10 mouse cellular contexts compared by ENCODE assay signal in the genomic region with DNA sequence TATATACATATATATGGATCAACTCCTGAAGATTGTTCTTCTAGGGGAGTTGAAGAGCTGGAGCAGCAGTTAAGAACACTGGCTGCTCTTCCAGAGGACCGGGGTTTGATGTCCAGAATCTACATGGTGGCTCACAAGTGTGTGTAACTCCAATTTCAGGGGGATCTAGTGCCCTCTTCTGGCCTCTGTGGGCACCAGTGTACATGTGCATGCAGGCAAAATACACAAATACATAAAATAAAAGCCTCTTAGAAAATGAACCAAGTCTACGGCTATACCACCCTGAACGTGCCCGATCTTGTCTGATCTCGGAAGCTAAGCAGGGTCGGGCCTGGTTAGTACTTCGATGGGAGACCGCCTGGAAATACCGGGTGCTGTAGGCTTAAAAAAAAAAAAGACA. TPM values are rescaled to one million over a fixed set of nuclear protein-coding genes. Genes with fewer than 3 reads are reported as not detected.
A peak's percentile ranks its signal among the peaks of the same experiment; 100 is the strongest.
DNase-seq lines count a peak whose midpoint lies in the region; ATAC-seq and TF ChIP-seq lines count a peak whose summit lies in the region.
"Had no signal": no experiment of that assay in that cellular context is flagged by ENCODE, and none has a peak within 500 bp of the region (broad histone marks: within the 10 kb centered on the region; RNA-seq: fewer than 3 reads in every experiment).

No protein-coding gene starts in this region.

- no peak for TF ChIP-seq POLR2A in ES-Bruce4 (IDR thresholded peaks at IDR 0.05; ENCODE audit: insufficient read depth, low read length)

- peak; percentile 52 for TF ChIP-seq CTCF in kidney, postnatal 0 days (IDR thresholded peaks at IDR 0.05; ENCODE audit: low read depth)
- peak; percentile 47 for TF ChIP-seq CTCF in ES-Bruce4 (IDR thresholded peaks at IDR 0.05; ENCODE audit: low read depth, low read length)

- H3K36me3 ChIP-seq in kidney, postnatal 0 days (ENCODE audit: insufficient read depth, low read length), result no peaks in the 10 kb centered on the region
- no peaks in the 10 kb centered on the region for H3K36me3 ChIP-seq in ES-Bruce4 (ENCODE audit: control insufficient read depth, insufficient read depth, low read length, poor library complexity, severe bottlenecking)
- H3K36me3 ChIP-seq in heart, embryonic 10.5 days, result no peaks in the 10 kb centered on the region
- H3K36me3 ChIP-seq: embryonic facial prominence, embryonic 12.5 days; kidney, embryonic 15.5 days; limb, embryonic 15.5 days had no signal

- H3K27ac ChIP-seq in kidney, postnatal 0 days, result no peak overlapping the region
- H3K27ac ChIP-seq in ES-Bruce4 (ENCODE audit: insufficient read depth, low read length), result no peak overlapping the region
- no peak overlapping the region for H3K27ac ChIP-seq in heart, embryonic 10.5 days
- H3K27ac ChIP-seq: embryonic facial prominence, embryonic 12.5 days; kidney, embryonic 15.5 days; limb, embryonic 15.5 days had no signal

- no peak overlapping the region for H3K9ac ChIP-seq in kidney, postnatal 0 days (ENCODE audit: low read depth, low read length)
- H3K9ac ChIP-seq in ES-Bruce4 (ENCODE audit: low read depth, poor library complexity, severe bottlenecking), result no peak overlapping the region
- H3K9ac ChIP-seq: embryonic facial prominence, embryonic 12.5 days; kidney, embryonic 15.5 days; limb, embryonic 15.5 days had no signal

- peaks cover 42% of the 10 kb centered on the region for H3K27me3 ChIP-seq in kidney, postnatal 0 days (ENCODE audit: insufficient read depth, low read length)
- H3K27me3 ChIP-seq in ES-Bruce4 (ENCODE audit: control insufficient read depth, insufficient read depth, low read length, poor library complexity, severe bottlenecking), result peaks cover 9% of the 10 kb centered on the region
- peaks cover 89% of the 10 kb centered on the region for H3K27me3 ChIP-seq in heart, embryonic 10.5 days (ENCODE audit: insufficient read depth, poor library complexity, severe bottlenecking)

- H3K4me2 ChIP-seq in kidney, postnatal 0 days (ENCODE audit: low read length), result no peak overlapping the region
- H3K4me2 ChIP-seq: embryonic facial prominence, embryonic 12.5 days; kidney, embryonic 15.5 days; limb, embryonic 15.5 days had no signal

- no peaks in the 10 kb centered on the region for H3K9me3 ChIP-seq in kidney, postnatal 0 days (replicated peaks; ENCODE audit: low read length)
- H3K9me3 ChIP-seq in ES-Bruce4 (replicated peaks; ENCODE audit: control insufficient read depth, insufficient read depth, low read length, poor library complexity, severe bottlenecking), result no peaks in the 10 kb centered on the region
- no peaks in the 10 kb centered on the region for H3K9me3 ChIP-seq in heart, embryonic 10.5 days
- H3K9me3 ChIP-seq: embryonic facial prominence, embryonic 12.5 days; kidney, embryonic 15.5 days; limb, embryonic 15.5 days had no signal

- peaks cover 8% of the 10 kb centered on the region; the same call in 1 of the 2 replicates for H3K4me1 ChIP-seq in kidney, postnatal 0 days (replicated peaks; ENCODE audit: insufficient read depth, low read length)
- H3K4me1 ChIP-seq in ES-Bruce4 (ENCODE audit: control insufficient read depth, insufficient read depth, low read length), result no peaks in the 10 kb centered on the region
- peaks cover 22% of the 10 kb centered on the region for H3K4me1 ChIP-seq in heart, embryonic 10.5 days

- DNase-seq in kidney, postnatal 0 days (ENCODE audit: low spot score), result peak; percentile 20
- no peak for DNase-seq in kidney, adult 9 months
- peak; percentile 71 for DNase-seq in 416B (ENCODE audit: low read depth)
- peak; percentile 29 for DNase-seq in forelimb bud, embryonic 11.5 days (ENCODE audit: low read depth, low spot score)
- no peak for DNase-seq in frontal cortex, postnatal 10 days (ENCODE audit: low spot score in 2 of 2)
- no peak for DNase-seq in heart, embryonic 10.5 days (ENCODE audit: low spot score)

- no peak for TF ChIP-seq EP300 in ES-Bruce4 (IDR thresholded peaks at IDR 0.05; ENCODE audit: insufficient read depth, low read depth, low read length)

- H3K4me3 ChIP-seq in kidney, postnatal 0 days (replicated peaks; ENCODE audit: low read depth, low read length), result no peak overlapping the region
- no peak overlapping the region for H3K4me3 ChIP-seq in ES-Bruce4 (ENCODE audit: low read depth, low read length)
- H3K4me3 ChIP-seq in heart, embryonic 10.5 days, result no peak overlapping the region
- H3K4me3 ChIP-seq: embryonic facial prominence, embryonic 12.5 days; kidney, embryonic 15.5 days; limb, embryonic 15.5 days had no signal

- 50% methylated on average over 9 of the region's 9 CpGs for WGBS in kidney, postnatal 0 days
- WGBS in heart, embryonic 10.5 days, result 43% methylated on average over 9 of the region's 9 CpGs

- no peak for ATAC-seq in kidney, postnatal 0 days (replicated peaks; ENCODE audit: low FRiP score, low read depth)

RNA-seq across cellular contexts. Expression of a gene that starts 6.0 kb away (rescaled TPM):
- 0.33 TPM in 2 replicates for polyA plus RNA-seq in kidney, postnatal 0 days (2015; fragmentation: Nextera tagmentation; extraction: Ambion mirVana)
- polyA plus RNA-seq in ES-Bruce4 (2011; ENCODE audit: insufficient read depth, insufficient read length, low read depth, missing spikeins), result 0.27 and 0.70 TPM in 2 replicates
- 0.34 and 0.45 TPM in 2 replicates for polyA plus RNA-seq in heart, embryonic 10.5 days (2016; fragmentation: Nextera tagmentation; extraction: Ambion mirVana)

RNA-seq across cellular contexts. Expression of a gene that starts 19.0 kb away (rescaled TPM):
- polyA plus RNA-seq in kidney, postnatal 0 days (2015; fragmentation: Nextera tagmentation; extraction: Ambion mirVana), result 74.2 and 81.9 TPM in 2 replicates
- polyA plus RNA-seq in ES-Bruce4 (2011; ENCODE audit: insufficient read depth, insufficient read length, low read depth, missing spikeins), result 24.3 and 25.4 TPM in 2 replicates
- 90.2 and 91.9 TPM in 2 replicates for polyA plus RNA-seq in heart, embryonic 10.5 days (2016; fragmentation: Nextera tagmentation; extraction: Ambion mirVana)

Comparison
In these comparisons a context has a peak if more than half of its experiments do, and no peak if none do; other contexts are left out.
1. DNase-seq: peak in kidney, postnatal 0 days (single experiment), 416B (single experiment) and forelimb bud, embryonic 11.5 days (single experiment); none in kidney, adult 9 months (single experiment), frontal cortex, postnatal 10 days (0 of 2) and heart, embryonic 10.5 days (single experiment).